Mouse (Mus musculus): ENCODE data around the gene Srsf4.
A peak's percentile ranks its signal among the peaks of the same experiment; 100 is the strongest.

The Srsf4 gene

DNA sequence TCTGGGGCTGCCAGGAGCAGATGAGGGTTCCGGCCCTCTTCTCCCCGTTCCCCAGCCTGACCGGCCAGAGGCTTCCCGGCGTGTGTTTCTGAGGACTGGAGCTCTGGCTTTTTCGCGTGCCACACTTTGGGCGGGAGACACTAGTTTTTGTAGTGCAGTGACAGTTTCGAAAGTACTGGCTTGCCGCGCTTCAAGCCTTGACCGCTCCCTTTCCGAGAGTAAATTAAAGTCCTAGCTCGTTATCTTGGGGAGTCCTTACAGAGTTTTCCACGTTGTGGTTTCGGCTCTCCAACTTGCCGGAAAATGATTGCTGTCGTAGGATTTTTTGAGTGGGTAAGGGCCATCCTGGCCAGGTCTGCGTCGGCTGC lies 736 bp downstream of the Srsf4 start:
- no peak for DNase-seq

DNA sequence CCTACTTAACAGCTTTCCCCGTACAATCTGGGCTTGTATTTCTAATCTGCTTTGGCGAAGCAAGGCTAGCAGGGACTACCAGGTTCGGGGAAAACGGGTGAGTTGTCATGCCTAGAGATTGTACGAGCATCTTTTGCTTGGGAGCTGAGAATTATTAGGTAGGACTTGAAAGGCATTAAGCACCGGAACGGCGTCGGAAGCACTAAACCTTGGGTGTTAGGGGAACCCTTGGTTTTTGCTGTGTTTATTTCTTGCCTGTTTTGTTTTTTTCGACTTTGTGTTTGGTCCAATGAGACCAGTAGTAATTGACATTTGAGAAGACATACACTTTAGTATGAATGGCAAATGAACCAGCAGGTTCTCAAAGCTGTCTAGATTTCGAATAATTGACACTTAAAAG lies 1.1 kb downstream of the Srsf4 start:
- DNase-seq: no peak

- DNase-seq: no peak
These were observed 1.8 kb downstream of the Srsf4 start for GRCm38 (mm10) chr4:131875242-131875641.

DNA sequence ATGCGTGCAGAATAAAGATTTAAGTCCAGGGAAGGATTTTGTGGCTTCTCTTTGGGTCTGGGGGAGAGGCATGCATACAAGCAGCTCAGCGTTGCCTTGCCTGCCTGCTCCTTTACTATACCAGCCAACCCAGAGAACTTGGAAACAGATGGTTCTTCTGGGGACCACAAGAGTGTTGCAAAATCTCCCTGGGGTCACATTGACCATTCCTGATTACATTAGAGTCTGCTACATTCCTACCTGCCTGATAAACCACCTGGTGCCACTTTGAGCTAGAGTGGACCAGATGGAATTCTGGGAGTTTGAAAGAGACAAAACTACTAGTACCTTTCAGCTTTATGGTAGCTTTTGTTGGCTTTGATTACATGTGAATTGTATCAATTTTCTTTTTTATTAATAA lies 3.4 kb downstream of the Srsf4 start:
- DNase-seq: no peak

- DNase-seq: no peak
These were observed 6.3 kb downstream of the Srsf4 start for GRCm38 (mm10) chr4:131879692-131880091.

GRCm38 (mm10) chr4:131881306-131881705 lies 7.9 kb downstream of the Srsf4 start:
- no peak for DNase-seq

DNA sequence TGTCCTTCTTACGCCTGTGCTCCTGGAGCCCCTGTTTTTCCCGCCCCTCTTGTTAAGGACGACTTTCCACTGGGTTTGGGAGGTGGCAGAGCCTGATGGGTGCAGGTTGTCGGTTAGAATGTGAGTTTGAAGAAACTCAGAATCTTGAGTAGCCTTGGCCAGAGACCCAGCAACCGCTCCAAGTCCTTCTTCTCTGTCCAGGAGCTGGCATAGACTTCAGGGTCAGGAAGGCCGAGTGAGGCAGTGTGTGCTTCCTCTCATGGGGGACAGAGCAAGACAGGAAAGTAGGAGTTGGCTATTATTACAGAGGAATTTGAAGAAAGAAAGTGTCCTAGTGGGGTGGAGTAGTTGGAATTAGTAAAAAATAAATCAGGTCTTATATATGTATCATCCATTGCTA lies 10.2 kb downstream of the Srsf4 start:
- no peak for DNase-seq

DNA sequence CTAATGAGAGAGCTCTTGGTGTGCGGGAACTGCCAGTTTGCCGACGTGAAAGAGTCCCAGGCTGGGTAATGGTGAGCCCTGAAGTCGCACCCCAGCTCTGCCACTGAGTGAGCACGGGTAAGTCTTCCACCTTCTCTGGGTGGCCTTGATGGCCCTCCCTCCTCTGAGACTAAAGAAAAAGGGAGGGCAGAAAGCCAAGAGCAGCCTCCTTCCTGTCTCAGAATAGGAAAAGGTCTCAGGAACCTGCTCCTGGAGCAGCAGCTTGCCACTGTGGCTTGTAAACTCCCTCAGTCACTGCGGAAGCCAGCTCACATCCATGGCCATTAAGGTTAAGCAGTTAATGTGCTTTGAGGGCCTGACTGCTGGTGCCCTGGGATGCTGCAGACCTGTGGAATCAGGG lies 12.0 kb downstream of the Srsf4 start:
- peak; percentile 37 for DNase-seq

DNA sequence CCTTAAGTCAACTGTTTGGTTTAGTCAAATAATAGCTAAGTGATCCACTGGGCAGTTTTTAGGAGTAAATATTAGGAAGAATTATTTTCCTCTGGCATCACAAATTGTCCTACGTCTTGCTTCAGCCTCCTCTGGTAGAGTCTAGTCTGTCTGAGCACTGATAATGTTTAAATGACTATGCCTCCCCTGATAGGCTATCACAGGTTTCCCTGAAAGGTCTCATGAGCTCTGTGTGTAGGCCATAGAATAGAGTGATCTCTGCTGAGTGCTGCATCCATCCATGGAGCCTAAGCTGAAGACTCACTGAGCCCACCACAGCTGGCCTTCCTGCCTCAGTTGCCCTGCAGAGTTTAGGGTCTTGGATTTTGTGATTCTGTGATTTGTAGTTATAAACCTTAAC lies 15.1 kb downstream of the Srsf4 start:
- DNase-seq: no peak

- DNase-seq: no peak
These were observed 17.3 kb downstream of the Srsf4 start for GRCm38 (mm10) chr4:131890692-131891091.

- no peak for DNase-seq
These were observed 23.7 kb downstream of the Srsf4 start for GRCm38 (mm10) chr4:131897109-131897508.

- DNase-seq: peak; percentile 39
These were observed 24.4 kb downstream of the Srsf4 start for GRCm38 (mm10) chr4:131897787-131898186.

DNA sequence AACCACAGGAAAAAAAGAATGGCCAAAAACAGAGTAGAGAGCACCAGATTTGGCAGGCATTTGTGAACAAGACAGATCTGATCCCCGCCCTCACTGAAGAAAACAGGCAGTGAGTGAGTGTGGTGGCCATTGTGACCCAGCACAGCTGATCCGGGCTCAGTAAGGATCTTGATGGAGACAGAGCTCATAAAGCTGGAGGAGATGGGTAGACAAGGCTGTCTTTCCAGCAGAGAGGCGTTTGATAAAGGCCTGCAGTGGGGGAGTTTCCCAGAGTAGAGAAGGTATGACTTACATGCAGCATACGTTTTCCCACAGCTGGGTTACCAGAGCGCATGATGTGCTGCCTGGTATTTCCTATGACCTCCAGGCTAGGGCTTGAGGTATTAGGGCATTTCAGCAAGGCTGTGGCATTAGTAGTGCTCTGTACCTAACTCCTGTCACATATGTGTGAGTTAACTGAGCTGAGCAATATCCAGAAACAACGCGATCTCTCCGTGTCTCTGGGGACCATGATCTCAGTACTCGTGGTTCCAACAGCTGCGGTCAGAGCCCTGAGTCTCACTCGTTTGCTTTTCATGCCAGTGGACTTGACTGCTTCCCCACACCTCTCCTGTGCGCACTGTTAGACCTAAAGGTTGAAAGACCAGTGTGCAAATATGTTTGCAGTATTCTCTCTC lies 25.2 kb downstream of the Srsf4 start:
- DNase-seq: no peak

- DNase-seq: no peak
These were observed 25.8 kb downstream of the Srsf4 start for GRCm38 (mm10) chr4:131899180-131899554.

DNA sequence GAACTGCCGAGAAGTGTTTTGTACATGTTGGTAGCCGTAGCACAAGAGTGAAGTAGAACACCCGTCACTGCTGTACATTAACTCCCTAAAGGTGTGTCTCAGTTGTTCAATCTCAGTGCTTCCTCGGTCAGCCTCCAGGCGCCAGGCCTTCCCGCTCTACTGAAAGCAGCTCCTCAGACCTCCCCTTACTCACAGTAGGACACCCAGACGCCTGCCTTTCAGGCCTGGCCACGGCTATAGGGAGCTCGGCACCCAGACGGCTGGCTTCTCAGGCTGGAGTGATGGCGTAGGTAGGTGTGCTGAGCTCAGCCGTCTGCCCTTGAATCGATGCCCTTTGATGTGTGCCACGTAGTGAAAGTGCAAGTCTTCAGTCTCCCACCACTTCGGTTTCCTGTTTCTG lies 27.7 kb downstream of the Srsf4 start:
- no peak for DNase-seq

- peak; percentile 77 for DNase-seq
These were observed 31.1 kb downstream of the Srsf4 start for GRCm38 (mm10) chr4:131904478-131904877.

DNA sequence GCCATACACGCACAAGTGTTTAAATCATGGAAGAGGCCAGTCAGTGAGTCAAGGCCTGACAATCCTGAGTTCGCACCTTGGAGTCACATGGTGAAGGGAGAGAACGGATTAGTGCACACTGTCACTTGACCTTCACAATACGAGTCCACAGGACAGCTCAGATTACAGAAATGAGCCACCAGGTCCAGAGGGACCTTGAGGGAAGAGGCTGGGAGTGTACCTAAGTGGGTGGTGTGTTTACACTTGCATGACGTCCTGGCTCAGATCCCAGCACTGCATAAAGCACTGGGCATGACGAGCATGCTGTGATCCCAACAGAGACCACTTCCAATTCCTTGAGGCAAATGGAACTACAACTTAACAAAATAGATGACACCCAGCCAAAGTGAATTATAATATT lies 33.0 kb downstream of the Srsf4 start:
- DNase-seq: no peak

DNA sequence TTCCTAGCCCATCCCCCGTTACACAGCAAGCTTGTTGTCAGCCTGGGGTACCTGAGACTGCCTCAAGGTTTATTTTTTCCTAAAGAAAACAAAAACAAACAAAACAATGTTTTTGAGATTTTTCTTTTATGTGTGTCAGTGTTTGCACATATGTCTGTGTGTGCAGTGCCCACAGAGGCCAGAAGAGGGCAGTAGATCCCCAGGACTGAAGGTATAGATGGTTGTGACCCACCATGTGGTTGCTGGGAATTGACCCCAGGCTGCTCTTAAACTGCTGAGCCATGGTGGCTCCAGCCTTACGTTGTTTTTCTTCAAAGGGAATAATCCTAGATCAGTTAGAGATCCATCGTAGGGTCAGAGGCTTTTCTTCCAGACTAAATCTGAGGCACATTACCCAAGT lies 34.5 kb downstream of the Srsf4 start:
- no peak for DNase-seq

DNA sequence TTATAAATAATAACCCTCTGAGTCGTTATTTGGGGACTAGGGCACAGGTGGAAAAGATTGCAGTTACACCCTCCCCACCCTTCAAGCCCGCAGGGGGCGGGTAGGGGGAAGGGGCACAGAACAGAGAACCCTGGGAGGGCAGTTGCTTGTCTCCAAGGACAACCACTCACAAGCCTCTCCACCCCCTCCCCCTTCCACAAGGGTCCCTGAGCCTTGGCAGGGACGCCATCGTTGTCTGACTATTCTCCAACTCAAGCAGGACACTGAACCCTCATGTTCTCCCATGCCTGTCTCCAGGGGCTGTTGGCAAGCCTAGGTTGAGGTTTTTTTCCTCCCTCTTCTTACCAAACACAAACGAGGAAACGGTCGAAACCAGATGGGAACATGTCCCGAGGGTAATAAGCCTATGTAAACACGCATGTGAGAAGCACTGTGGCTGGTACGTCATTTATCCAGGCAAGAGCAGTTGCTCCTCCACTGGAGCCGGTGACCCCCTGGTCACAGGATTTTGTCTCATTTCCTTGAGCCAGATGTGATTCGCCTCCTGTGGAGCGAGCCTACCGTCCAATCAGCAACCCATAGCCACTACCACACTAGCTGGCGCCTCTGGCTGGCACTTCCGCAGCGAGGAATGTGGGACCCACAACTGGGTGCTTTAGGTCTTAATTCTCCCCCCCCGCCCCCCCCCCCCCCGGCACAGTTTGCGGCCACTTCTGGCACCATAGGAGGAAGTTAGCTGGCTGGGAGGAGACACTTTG lies 37.0 kb downstream of the Srsf4 start:
- peak; percentile 54 for DNase-seq

DNA sequence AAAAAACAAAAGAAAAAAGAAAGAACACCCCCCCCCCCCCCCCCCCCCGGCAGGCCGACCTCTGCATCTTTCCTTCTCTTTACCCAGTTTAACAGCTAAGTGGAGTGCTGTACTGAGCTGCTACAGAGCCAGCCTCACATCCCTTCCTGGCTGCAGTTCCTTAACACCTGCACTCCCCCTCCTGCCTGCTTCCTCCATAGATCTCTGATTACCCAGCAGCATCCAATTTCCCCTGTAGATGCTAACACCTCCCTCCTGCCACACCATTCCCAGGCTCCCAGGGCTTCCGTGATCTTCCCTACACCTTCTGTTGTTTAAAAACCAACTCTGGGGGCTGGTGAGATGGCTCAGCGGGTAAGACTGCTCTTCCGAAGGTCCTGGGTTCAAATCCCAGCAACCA lies 38.1 kb downstream of the Srsf4 start:
- DNase-seq: no peak

DNA sequence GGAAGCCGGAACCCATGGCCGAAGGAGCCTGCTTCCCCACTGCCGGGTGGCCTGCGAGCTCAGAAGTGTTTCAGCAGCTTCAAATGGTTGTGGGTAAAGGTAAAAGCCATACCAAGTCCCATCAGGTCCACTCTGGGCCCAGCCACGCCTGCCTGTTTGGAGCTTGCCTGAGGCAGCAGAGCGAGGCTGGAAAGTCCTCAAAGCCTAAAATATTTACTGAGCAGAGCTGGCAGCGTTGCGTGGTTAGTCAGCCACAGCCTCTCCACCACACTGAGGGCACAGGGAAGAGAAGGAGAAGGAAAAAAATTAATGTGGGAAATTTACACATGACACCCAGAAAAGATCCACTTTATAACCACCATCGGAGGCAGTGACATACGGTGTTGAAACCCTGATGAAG lies 40.1 kb downstream of the Srsf4 start:
- no peak for DNase-seq

- DNase-seq: no peak
These were observed 40.7 kb downstream of the Srsf4 start for GRCm38 (mm10) chr4:131914046-131914643.

DNA sequence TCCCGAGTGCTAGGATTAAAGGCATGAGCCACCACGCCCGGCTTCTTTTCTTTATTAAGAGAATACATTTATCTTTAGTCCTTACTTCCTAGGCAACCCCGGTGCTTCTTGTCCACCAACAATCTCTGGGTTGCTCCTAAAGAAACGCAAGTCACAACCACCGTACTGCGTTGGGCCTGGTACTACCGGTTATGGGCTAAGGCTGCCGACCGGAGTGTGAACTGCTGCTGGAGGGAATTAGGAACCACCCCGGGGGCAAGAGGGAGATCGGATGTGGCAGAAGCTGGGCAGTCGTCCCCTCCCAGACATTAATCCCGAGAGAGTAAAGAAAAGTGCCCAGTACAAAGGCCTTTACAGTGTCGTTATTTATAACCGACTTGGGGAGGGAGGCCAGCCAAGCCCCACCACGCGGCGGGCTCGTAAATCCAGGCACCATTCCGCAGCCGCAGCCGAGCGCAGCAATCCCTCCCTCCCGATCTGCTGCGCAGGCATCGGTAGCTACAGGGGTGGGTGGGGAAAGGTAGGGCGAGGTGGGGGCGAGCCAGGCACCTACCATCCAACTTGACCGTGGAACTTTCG lies 41.6 kb downstream of the Srsf4 start:
- DNase-seq: peak; percentile 80

DNA sequence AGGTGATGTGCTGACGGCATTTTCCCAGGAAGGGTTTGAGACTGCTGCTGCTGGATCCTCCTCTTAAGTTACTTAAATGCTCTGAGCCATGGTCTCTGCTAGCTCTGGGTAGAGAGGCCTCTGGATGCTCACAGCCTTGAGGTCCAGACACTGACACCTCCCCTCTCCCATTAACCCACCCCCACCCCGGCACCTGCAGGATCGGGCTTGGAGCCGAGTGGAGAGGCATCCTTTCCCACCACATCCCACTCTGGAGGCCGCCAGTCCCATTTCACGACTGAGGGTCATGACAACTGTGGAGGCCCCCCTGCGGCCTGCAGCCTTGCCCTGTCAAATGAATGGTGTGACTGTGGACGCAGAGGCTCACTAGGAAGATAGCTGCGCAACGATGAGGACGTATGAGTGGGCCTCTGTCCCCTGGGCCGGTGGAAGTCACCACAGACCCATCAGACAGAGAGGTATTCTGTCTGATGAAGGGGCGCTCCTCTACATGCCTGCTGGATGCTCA lies 42.5 kb downstream of the Srsf4 start:
- no peak for DNase-seq
